Mouse (Mus musculus) lung, postnatal 14 days (tissue): ENCODE measurements around the gene Acsm3.

Experiments used
- DNase-seq: peaks from one replicate; pipeline ENCODE4 v3.0.0; 2021

The Acsm3 gene

GRCm38 (mm10) chr7:119800991-119801390, 40.3 kb downstream of the Acsm3 start:
- DNase-seq: no peak

- no peak for DNase-seq
Observed at GRCm38 (mm10) chr7:119807396-119807795, 46.7 kb downstream of the Acsm3 start.

GRCm38 (mm10) chr7:119808723-119809122, 48.0 kb downstream of the Acsm3 start:
- DNase-seq: no peak

GRCm38 (mm10) chr7:119835371-119835770, 74.6 kb downstream of the Acsm3 start:
- DNase-seq: no peak

GRCm38 (mm10) chr7:119835996-119836777, 75.5 kb downstream of the Acsm3 start:
- no peak for DNase-seq
